Mouse (Mus musculus) lung, adult 2 months (tissue): ENCODE results near the gene Olfr31.

ENCODE experiments used
- CTCF ChIP-seq: fragments of 200-500 bp; IDR thresholded peaks from 2 replicates; pipeline ENCODE4 v1.5.1; 2011; ENCODE audit warnings: mild to moderate bottlenecking, low read length, control low read depth; ENCODE audit not compliant: insufficient read depth
- POLR2A ChIP-seq: fragments of 200-500 bp; IDR thresholded peaks from 2 replicates; pipeline ENCODE4 v1.6.1; 2011; ENCODE audit warnings: low read depth, mild to moderate bottlenecking, control low read depth, low read length, borderline replicate concordance; ENCODE audit errors: extremely low read depth

DNA sequence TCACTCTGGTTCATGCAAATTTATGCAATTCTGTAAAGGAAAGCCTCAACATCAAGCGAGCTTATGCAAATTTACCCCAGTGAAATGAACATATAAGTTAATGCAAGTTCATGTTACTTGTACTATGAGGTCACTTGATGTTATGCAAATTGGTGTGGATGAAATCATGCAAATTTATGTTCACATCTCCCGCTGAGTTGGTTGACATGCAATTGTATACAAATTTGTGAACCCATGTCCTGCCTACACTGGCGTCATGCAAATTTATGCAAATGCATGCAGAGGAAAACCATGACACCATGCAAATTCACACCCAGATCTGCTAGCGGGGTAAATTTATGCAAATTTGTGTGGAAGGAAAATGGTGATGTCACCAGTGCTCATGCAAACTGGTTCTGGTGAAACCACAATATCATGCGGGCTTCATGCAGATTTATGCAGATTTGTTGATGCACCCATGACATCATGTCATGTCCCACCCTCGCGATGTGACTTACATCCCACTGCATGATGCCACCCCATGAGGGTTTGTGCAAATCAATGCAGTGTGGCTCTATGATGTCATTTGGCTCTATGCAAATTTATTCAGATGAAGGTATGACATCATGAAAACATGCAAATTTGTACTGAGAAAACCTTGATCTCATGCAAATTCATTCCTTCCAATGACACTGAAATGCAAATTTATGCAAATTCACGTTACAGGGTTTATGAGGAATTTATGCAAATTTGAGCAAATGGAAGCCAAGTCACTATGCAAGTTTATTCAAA lies 31.3 kb downstream of the Olfr31 start:
- TF ChIP-seq CTCF (no peak), POLR2A (no peak)
